Mouse (Mus musculus): ENCODE data around the gene 1110004F10Rik. TPM values are rescaled to one million over a fixed set of nuclear protein-coding genes. Genes with fewer than 3 reads are reported as not detected.

Gene 1110004F10Rik
- polyA plus RNA-seq, 1 experiment: 105 TPM

- 98% methylated on average over 9 of the region's 9 CpGs for WGBS
- TF ChIP-seq POLR2A (IDR thresholded peaks at IDR 0.05; ENCODE audit: borderline replicate concordance, insufficient read depth, low read length) (no peak), CTCF (IDR thresholded peaks at IDR 0.05; ENCODE audit: borderline replicate concordance, insufficient read depth, low read depth, low read length) (no peak)
- H3K4me3 ChIP-seq (replicated peaks; ENCODE audit: insufficient read depth, low read depth, low read length): no peak overlapping the region
Measured at GRCm38 (mm10) chr7:116103091-116103490, 63.9 kb downstream of the 1110004F10Rik start.

GRCm38 (mm10) chr7:116110661-116111060 is 71.5 kb downstream of the 1110004F10Rik start:
- no peaks in the 10 kb centered on the region for H3K27me3 ChIP-seq (ENCODE audit: control insufficient read depth, insufficient read depth, low read length)
- H3K27ac ChIP-seq (ENCODE audit: insufficient read depth, low read length): no peak overlapping the region
- DNase-seq: no peak
- no peak overlapping the region for H3K4me3 ChIP-seq (replicated peaks; ENCODE audit: insufficient read depth, low read depth, low read length)
- H3K4me1 ChIP-seq (ENCODE audit: control insufficient read depth, insufficient read depth, low read length): no peaks in the 10 kb centered on the region
- TF ChIP-seq POLR2A (IDR thresholded peaks at IDR 0.05; ENCODE audit: borderline replicate concordance, insufficient read depth, low read length) (no peak), CTCF (IDR thresholded peaks at IDR 0.05; ENCODE audit: borderline replicate concordance, insufficient read depth, low read depth, low read length) (no peak)
- 32% methylated on average over 3 of the region's 3 CpGs for WGBS

More at GRCm38 (mm10) chr7:116103091-116103490, 63.9 kb downstream of the 1110004F10Rik start:
- no peak for DNase-seq
- Histone ChIP-seq H3K27me3 (ENCODE audit: control insufficient read depth, insufficient read depth, low read length) (no peaks in the 10 kb centered on the region), H3K4me1 (ENCODE audit: control insufficient read depth, insufficient read depth, low read length) (no peaks in the 10 kb centered on the region), H3K27ac (ENCODE audit: insufficient read depth, low read length) (no peak overlapping the region)

- DNase-seq: peak in 1 of 2 experiments; percentile 4
- no peaks in the 10 kb centered on the region for H3K27me3 ChIP-seq (ENCODE audit: control insufficient read depth, insufficient read depth, low read length)
- 68% methylated on average over 6 of the region's 6 CpGs for WGBS
- H3K4me1 ChIP-seq (ENCODE audit: control insufficient read depth, insufficient read depth, low read length): no peaks in the 10 kb centered on the region
- no peak overlapping the region for H3K27ac ChIP-seq (ENCODE audit: insufficient read depth, low read length)
- H3K4me3 ChIP-seq (replicated peaks; ENCODE audit: insufficient read depth, low read depth, low read length): no peak overlapping the region
- TF ChIP-seq CTCF (IDR thresholded peaks at IDR 0.05; ENCODE audit: borderline replicate concordance, insufficient read depth, low read depth, low read length): no peak
- no peak for TF ChIP-seq POLR2A (IDR thresholded peaks at IDR 0.05; ENCODE audit: borderline replicate concordance, insufficient read depth, low read length)
Measured at GRCm38 (mm10) chr7:116111546-116111945, 72.3 kb downstream of the 1110004F10Rik start.

GRCm38 (mm10) chr7:116115216-116115930 is 76.2 kb downstream of the 1110004F10Rik start:
- DNase-seq: no peak
- 87% methylated on average over 12 of the region's 12 CpGs for WGBS
- Histone ChIP-seq H3K27me3 (ENCODE audit: control insufficient read depth, insufficient read depth, low read length) (no peaks in the 10 kb centered on the region), H3K4me1 (ENCODE audit: control insufficient read depth, insufficient read depth, low read length) (no peaks in the 10 kb centered on the region), H3K4me3 (replicated peaks; ENCODE audit: insufficient read depth, low read depth, low read length) (no peak overlapping the region), H3K27ac (ENCODE audit: insufficient read depth, low read length) (no peak overlapping the region)
- TF ChIP-seq CTCF (IDR thresholded peaks at IDR 0.05; ENCODE audit: borderline replicate concordance, insufficient read depth, low read depth, low read length) (no peak), POLR2A (IDR thresholded peaks at IDR 0.05; ENCODE audit: borderline replicate concordance, insufficient read depth, low read length) (no peak)

GRCm38 (mm10) chr7:116115991-116116390 is 76.8 kb downstream of the 1110004F10Rik start:
- Histone ChIP-seq H3K27ac (ENCODE audit: insufficient read depth, low read length) (no peak overlapping the region), H3K4me3 (replicated peaks; ENCODE audit: insufficient read depth, low read depth, low read length) (no peak overlapping the region), H3K4me1 (ENCODE audit: control insufficient read depth, insufficient read depth, low read length) (no peaks in the 10 kb centered on the region), H3K27me3 (ENCODE audit: control insufficient read depth, insufficient read depth, low read length) (no peaks in the 10 kb centered on the region)
- DNase-seq: no peak
- WGBS: 46% methylated on average over 2 of the region's 2 CpGs
- TF ChIP-seq CTCF (IDR thresholded peaks at IDR 0.05; ENCODE audit: borderline replicate concordance, insufficient read depth, low read depth, low read length): no peak
- no peak for TF ChIP-seq POLR2A (IDR thresholded peaks at IDR 0.05; ENCODE audit: borderline replicate concordance, insufficient read depth, low read length)

- no peak for DNase-seq
- no peak for TF ChIP-seq CTCF (IDR thresholded peaks at IDR 0.05; ENCODE audit: borderline replicate concordance, insufficient read depth, low read depth, low read length)
- TF ChIP-seq POLR2A (IDR thresholded peaks at IDR 0.05; ENCODE audit: borderline replicate concordance, insufficient read depth, low read length): no peak
- 15% methylated on average over 1 of the region's 1 CpGs for WGBS
- H3K27ac ChIP-seq (ENCODE audit: insufficient read depth, low read length): no peak overlapping the region
- no peaks in the 10 kb centered on the region for H3K27me3 ChIP-seq (ENCODE audit: control insufficient read depth, insufficient read depth, low read length)
- H3K4me3 ChIP-seq (replicated peaks; ENCODE audit: insufficient read depth, low read depth, low read length): no peak overlapping the region
- no peaks in the 10 kb centered on the region; the same call in 1 of the 2 replicates for H3K4me1 ChIP-seq (ENCODE audit: control insufficient read depth, insufficient read depth, low read length)
Measured at GRCm38 (mm10) chr7:116119306-116119857, 80.2 kb downstream of the 1110004F10Rik start.

- H3K4me3 ChIP-seq (replicated peaks; ENCODE audit: insufficient read depth, low read depth, low read length): no peak overlapping the region
- no peak for TF ChIP-seq CTCF (IDR thresholded peaks at IDR 0.05; ENCODE audit: borderline replicate concordance, insufficient read depth, low read depth, low read length)
- TF ChIP-seq POLR2A (IDR thresholded peaks at IDR 0.05; ENCODE audit: borderline replicate concordance, insufficient read depth, low read length): no peak
Measured at GRCm38 (mm10) chr7:116120737-116121136, 81.5 kb downstream of the 1110004F10Rik start.

GRCm38 (mm10) chr7:116121202-116121601 is 82.0 kb downstream of the 1110004F10Rik start:
- no peak for DNase-seq
- H3K27me3 ChIP-seq (ENCODE audit: control insufficient read depth, insufficient read depth, low read length): no peaks in the 10 kb centered on the region
- H3K27ac ChIP-seq (ENCODE audit: insufficient read depth, low read length): no peak overlapping the region
- no peak for TF ChIP-seq CTCF (IDR thresholded peaks at IDR 0.05; ENCODE audit: borderline replicate concordance, insufficient read depth, low read depth, low read length)
- TF ChIP-seq POLR2A (IDR thresholded peaks at IDR 0.05; ENCODE audit: borderline replicate concordance, insufficient read depth, low read length): no peak
- H3K4me3 ChIP-seq (replicated peaks; ENCODE audit: insufficient read depth, low read depth, low read length): no peak overlapping the region
- WGBS: 84% methylated on average over 11 of the region's 11 CpGs
- H3K4me1 ChIP-seq (ENCODE audit: control insufficient read depth, insufficient read depth, low read length): no peaks in the 10 kb centered on the region; the same call in 1 of the 2 replicates

More at GRCm38 (mm10) chr7:116120737-116121136, 81.5 kb downstream of the 1110004F10Rik start:
- Histone ChIP-seq H3K4me1 (ENCODE audit: control insufficient read depth, insufficient read depth, low read length) (no peaks in the 10 kb centered on the region; the same call in 1 of the 2 replicates), H3K27ac (ENCODE audit: insufficient read depth, low read length) (no peak overlapping the region), H3K27me3 (ENCODE audit: control insufficient read depth, insufficient read depth, low read length) (no peaks in the 10 kb centered on the region)
- no peak for DNase-seq
- WGBS: 90% methylated on average over 4 of the region's 4 CpGs
